Mouse (Mus musculus) lung, adult 2 months (tissue): ENCODE measurements around the gene Sh3tc1. TPM values are rescaled to one million over a fixed set of nuclear protein-coding genes. Genes with fewer than 3 reads are reported as not detected.

Source experiments
- DNase-seq: peaks from one replicate; pipeline ENCODE4 v3.0.0; 2022
- H3K4me1 ChIP-seq: fragments of 200-500 bp; 2 replicates; pipeline ENCODE4 v1.6.1; 2011; ENCODE audit warnings: low read length; ENCODE audit not compliant: control insufficient read depth, insufficient read depth
- H3K4me3 ChIP-seq: fragments of 200-500 bp; replicated peaks from 2 replicates; pipeline ENCODE3; 2011; ENCODE audit warnings: low read depth, mild to moderate bottlenecking, control low read depth, low read length; ENCODE audit errors: extremely low read depth
- CTCF ChIP-seq: fragments of 200-500 bp; IDR thresholded peaks from 2 replicates; pipeline ENCODE4 v1.5.1; 2011; ENCODE audit warnings: mild to moderate bottlenecking, low read length, control low read depth; ENCODE audit not compliant: insufficient read depth
- POLR2A ChIP-seq: fragments of 200-500 bp; IDR thresholded peaks from 2 replicates; pipeline ENCODE4 v1.6.1; 2011; ENCODE audit warnings: low read depth, mild to moderate bottlenecking, control low read depth, low read length, borderline replicate concordance; ENCODE audit errors: extremely low read depth
- WGBS: fragments of 180-500 bp; shearing (Covaris S2); methylation state at CpG from one replicate; pipeline ENCODE4 v1.1.7; 2018; 5-methylcytosine and 5-hydroxymethylcytosine counted together
- polyA plus RNA-seq: library from polyadenylated mRNA; depleted of rRNA; stranded (reverse); fragments of >200 nt; gene quantifications from 2 replicates; pipeline ENCODE4 v1.2.3, GENCODE M21; 2012

Gene Sh3tc1
- polyA plus RNA-seq, 1 experiment: 38.3 TPM

DNA sequence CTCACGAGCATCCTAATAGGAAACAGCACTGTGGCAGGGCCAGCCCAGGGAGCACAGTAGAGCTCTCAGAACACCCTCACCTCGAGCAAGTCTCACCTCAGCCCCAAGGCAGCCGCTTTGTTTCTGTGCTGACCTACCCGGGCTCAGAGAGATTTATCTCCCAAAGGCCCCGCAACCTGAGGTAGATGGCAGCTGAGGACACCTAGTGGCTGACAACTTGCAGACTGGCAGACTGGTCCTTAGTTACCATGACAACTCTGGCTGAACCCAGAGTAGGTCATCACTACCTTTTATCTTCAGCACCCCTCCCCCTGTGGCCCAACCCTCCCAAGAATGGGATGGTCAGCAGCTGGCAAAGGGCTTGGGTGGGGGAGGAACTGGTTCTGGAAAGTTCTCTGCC, 44.0 kb downstream of the Sh3tc1 start:
- no peak for DNase-seq
- WGBS: 43% methylated on average over 5 of the region's 5 CpGs
- TF ChIP-seq POLR2A (no peak), CTCF (peak; percentile 31; the same call in 1 of the 2 replicates)
- H3K4me1 ChIP-seq: no peaks in the 10 kb centered on the region
- H3K4me3 ChIP-seq: no peak overlapping the region

DNA sequence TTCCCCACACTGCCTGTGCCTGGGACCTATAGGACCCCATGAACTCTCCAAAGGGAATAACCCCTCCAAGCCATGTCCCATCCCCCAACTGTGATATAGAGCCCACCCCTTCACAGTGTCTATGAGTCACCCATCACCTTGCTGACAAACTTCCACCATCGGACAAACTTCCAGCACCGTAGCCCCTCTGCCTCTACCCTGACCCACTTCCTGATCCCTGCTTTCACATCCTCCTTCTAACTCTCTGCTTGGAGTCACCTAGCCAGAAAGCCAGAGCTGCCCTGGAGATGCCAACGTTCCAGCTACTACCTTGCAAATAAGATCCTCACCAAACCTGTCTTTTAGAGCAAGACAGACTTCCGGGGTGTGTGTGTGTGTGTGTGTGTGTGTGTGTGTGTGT, 46.1 kb downstream of the Sh3tc1 start:
- 43% methylated on average over 4 of the region's 4 CpGs for WGBS
- no peak for DNase-seq
- no peak overlapping the region for H3K4me3 ChIP-seq
- TF ChIP-seq POLR2A (no peak), CTCF (no peak)
- no peaks in the 10 kb centered on the region for H3K4me1 ChIP-seq

DNA sequence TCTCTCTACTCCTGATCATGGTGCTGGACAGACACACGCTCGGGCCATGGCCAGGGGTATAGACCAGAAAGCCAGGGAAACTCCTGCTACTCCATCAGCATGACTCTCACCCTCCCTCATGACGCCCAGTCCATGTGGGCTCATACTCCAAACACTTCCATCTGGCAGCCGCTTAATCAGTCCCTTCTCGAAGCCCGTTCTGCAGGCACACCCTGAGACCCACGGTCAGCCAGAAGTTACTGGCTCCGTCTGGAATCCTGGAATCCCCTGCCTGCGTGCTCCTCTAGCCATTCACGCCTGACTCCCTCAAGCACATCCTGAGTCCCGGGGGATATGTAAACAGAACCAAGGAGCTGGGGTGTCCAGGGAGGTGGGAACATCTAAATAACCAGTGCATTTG, 48.5 kb downstream of the Sh3tc1 start:
- DNase-seq: no peak
- TF ChIP-seq CTCF (no peak), POLR2A (no peak)
- 29% methylated on average over 11 of the region's 11 CpGs for WGBS

DNA sequence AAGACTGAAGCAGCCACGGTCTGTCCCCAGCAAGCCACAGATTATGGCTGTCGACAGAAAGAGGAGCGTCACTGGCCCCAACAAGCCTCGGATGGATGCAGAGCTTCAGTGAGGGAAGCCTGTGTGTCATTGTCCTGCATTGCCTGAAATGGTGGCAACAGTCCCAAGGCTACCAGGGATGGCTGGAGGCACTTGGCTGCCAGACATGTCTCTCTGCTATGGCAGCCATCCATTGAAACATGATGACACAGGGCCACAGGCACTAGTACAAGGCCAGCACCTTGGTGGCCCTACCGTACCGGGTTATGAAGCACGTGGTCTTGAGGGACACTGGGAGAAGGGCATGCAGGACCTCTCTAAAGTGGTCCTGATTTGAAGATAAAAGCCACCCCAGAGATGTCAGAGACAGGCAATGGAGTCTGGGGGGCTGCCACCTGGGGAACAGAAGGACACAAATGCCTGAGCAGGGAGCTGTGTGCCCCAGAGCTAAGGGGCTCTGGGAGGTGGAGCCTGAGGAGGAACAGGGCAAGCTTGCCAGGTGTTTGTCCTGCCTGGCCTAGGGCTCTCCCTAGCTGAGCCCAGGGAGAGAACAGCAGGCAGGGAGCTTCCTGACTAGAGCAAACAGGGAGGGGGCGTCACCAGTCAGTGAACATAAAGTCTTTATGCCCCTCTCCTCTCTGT, 49.2 kb downstream of the Sh3tc1 start:
- no peak for TF ChIP-seq CTCF
- TF ChIP-seq POLR2A: no peak
- Histone ChIP-seq H3K4me1 (no peaks in the 10 kb centered on the region), H3K4me3 (no peak overlapping the region)
- 71% methylated on average over 8 of the region's 8 CpGs for WGBS
- no peak for DNase-seq

More for the DNA sequence above, 48.5 kb downstream of the Sh3tc1 start:
- H3K4me3 ChIP-seq: no peak overlapping the region
- no peaks in the 10 kb centered on the region for H3K4me1 ChIP-seq

DNA sequence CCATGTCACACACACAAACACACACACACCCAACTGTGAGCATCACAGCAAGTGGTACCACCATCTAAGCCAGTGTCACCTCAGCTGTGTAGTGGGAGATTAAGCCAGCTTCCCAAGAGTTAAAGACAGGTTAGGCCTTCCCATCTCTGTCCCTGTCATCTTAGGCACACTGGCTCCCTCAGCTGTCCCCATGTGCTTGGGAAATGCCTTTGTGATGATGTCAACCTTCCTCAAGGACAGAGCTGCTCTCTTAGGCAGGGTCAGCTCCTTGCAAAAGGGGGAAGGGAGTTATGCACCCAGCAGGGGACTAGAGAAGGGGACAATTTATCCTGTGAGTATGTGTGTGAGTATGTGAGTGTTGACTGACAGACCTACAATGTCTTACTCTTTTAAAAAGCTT, 50.4 kb downstream of the Sh3tc1 start:
- TF ChIP-seq CTCF: no peak
- TF ChIP-seq POLR2A: no peak
- no peak for DNase-seq
- Histone ChIP-seq H3K4me1 (no peaks in the 10 kb centered on the region), H3K4me3 (no peak overlapping the region)

DNA sequence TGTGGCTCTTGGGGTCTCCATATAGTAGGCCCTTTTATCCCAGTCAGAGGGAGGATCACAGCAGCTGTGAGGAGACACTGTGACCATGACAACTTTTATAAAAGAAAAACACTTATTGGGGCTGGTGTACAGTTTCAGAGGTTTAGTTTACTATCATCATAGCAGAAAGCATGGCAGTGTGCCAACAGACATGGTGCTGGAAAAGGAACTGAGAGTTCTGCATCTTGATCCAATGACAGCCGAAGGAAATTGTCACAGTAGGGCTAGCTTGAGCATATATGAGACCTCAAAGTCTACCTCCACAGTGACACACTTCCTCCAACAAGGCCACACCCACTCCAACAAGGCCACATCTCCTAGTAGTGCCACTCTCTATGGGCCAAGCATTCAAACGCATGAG, 50.9 kb downstream of the Sh3tc1 start:
- Histone ChIP-seq H3K4me1 (no peaks in the 10 kb centered on the region), H3K4me3 (no peak overlapping the region)
- 72% methylated on average over 2 of the region's 2 CpGs for WGBS
- TF ChIP-seq CTCF: no peak
- TF ChIP-seq POLR2A: no peak
- no peak for DNase-seq

DNA sequence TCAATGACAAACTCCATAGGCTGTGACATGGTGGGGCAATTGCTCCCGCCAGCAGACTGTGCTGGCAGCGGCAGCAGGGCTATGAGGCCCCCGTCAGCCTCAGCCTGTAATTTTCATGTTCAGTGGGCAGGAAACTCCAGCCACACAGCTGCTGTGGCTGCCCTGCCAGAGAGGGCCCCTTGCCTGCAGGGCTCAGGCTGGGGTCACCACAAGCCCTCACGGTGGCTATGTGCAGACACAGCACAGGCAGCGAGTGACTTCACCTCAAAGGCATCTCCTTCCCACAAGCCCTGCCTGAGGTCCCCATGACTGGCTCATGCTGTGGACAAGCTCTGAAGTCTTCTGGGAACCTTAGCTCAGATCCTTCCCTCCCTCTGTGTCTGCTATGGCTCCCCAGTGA, 52.7 kb downstream of the Sh3tc1 start:
- TF ChIP-seq CTCF (no peak), POLR2A (no peak)
- DNase-seq: no peak
- H3K4me1 ChIP-seq: no peaks in the 10 kb centered on the region
- WGBS: 51% methylated on average over 5 of the region's 5 CpGs
- H3K4me3 ChIP-seq: no peak overlapping the region

DNA sequence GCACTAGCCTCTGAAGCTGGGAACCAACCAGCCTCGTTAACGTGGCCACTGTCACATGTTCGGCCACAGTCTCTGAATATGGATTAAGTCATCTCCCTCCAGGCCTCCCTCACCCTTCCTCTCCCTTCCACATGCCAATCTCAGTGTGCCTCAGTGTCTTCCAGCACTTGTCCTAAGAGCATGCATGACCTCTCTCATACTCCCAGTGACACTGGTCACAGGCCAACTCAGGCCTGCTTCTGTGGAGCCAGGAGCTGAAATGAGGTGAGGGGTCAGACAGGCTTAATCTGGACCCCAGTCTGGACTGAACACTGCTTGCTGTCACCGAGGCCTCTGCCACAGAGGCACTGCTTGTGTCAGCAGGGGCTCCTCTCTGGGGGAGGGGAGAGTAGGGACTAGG, 53.5 kb downstream of the Sh3tc1 start:
- 72% methylated on average over 4 of the region's 4 CpGs for WGBS
- H3K4me3 ChIP-seq: no peak overlapping the region
- H3K4me1 ChIP-seq: no peaks in the 10 kb centered on the region
- no peak for DNase-seq
- no peak for TF ChIP-seq CTCF
- no peak for TF ChIP-seq POLR2A

DNA sequence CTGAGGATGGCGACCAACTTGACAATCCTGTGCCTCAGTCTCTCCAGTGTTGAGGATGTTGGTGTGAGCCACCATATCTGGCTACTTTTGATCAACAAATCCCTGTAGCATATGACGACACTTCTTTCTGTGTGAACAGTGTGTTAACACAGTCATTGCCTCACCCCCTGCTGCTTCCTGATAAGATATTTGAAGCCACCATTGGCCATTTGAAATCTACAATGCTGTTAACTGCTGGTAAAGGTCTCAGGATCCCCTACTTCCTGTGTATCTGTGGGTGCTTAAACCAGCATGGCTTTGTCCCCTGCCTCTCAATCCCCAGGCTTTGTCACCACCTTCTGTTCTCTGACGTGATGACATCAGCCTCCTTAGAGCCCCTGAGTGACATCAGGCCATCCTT, 54.7 kb downstream of the Sh3tc1 start:
- Histone ChIP-seq H3K4me3 (no peak overlapping the region), H3K4me1 (no peaks in the 10 kb centered on the region)
- DNase-seq: no peak
- TF ChIP-seq POLR2A (no peak), CTCF (no peak)
- 56% methylated on average over 3 of the region's 3 CpGs for WGBS

DNA sequence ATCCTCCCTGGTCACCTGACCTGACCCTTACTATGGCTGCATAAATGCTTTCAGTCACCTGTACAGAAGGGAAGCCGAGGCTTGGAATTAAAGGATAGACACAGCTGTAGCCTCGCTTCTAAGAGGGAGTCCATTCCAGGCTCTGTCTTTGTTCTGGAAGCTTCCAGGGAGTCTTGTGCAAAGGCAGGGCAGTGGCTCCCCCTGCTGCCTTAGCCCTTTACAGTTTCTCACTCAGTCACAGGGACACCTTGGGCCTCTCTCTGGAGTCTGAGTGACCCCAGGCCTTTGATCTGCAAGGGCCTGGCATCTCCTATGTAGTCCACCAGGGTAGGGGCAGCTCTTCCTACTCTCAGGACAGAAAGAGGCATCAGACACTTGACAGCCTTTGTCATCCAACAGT, 58.8 kb downstream of the Sh3tc1 start:
- H3K4me3 ChIP-seq: no peak overlapping the region
- H3K4me1 ChIP-seq: no peaks in the 10 kb centered on the region
- 44% methylated on average over 2 of the region's 2 CpGs for WGBS
- no peak for TF ChIP-seq POLR2A
- peak; percentile 68 for TF ChIP-seq CTCF
- DNase-seq: peak; percentile 36
